Mouse (Mus musculus): ENCODE data around the gene Sstr1. TPM values are rescaled to one million over a fixed set of nuclear protein-coding genes. Genes with fewer than 3 reads are reported as not detected.

The Sstr1 gene
- not detected for total RNA-seq (2023)

DNA sequence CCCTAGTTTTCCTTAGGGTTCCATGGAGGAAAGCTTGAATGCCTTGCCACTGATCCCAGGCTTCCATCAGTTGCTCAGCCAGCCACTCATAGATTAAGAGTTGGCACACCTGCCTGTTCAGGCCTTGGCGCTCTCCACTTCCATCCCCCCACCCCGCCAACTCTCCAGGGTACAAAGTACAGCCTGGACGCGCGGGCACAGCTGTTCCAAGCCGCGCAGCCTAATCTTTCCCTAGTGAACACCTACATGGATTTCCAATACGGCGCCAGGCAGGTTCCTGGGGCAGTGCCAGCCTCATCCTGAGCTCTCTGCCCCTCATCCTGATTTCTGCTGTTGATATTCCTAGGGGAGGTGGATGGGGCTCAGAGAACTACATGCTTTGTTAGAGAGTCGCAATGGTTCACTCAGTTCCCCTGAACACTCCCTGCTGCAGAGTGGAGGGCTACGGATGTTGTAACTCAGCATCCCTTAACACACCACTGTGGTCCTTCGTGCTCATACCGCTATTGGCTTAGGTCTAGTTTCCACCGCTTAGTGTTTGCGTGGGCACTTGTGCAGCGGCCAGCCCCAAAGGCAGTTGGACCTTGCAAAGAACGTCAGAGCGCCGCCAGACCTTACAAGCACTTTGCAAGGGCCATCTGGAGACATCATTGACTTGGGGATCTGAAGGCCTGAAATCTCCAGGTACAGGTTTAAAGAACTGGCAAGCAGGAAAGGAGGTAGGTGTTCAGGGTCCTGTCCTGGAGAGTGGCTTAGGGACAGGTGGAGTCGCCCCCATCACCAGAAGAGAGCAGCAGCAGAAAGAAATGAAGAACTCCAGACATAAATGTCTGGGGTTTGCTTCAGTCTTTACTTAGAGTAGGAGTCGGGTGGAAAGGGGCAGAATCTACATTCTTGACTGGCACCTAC, at the start of gene Sstr1:
Sstr1 (plus strand) TSS at position 610 of the 909 bp plus-strand sequence.

Other genes starting within 250 kb of the Sstr1 start
- not detected for gene Clec14a, start 57.5 kb downstream of the Sstr1 start, total RNA-seq (2023)

Measured in CD4-positive naive resting alpha-beta T cell, adult 76 days (primary cell).